Mouse (Mus musculus) adrenal gland, adult 8-10 months (tissue): Measurements from ENCODE around the gene Gm49388. TPM values are rescaled to one million over a fixed set of nuclear protein-coding genes. Genes with fewer than 3 reads are reported as not detected.

Source experiments
- DNase-seq: peaks from one replicate; pipeline ENCODE4 v3.0.0; 2022
- total RNA-seq, 4 experiments: library from RNA; stranded (reverse); gene quantifications; 2 replicates each; pipeline ENCODE4 v1.2.4; 2022

Gene Gm49388
- 1 to 10 TPM; 4.2 to 8.9 (median 5.8) TPM for total RNA-seq

- no peak for DNase-seq
Measured at GRCm38 (mm10) chr7:127785308-127785707, at the start of gene Gm49388. Gm49388 (plus strand) TSS chr7:127785608.

- DNase-seq = peak; percentile 70
Measured at GRCm38 (mm10) chr7:127744366-127745045, 40.9 kb upstream of the Gm49388 start, which contains the start of gene Fbxl19. Fbxl19 (plus strand) TSS chr7:127744543.

- DNase-seq = peak; percentile 95
Measured at GRCm38 (mm10) chr7:127745251-127745651, 40.2 kb upstream of the Gm49388 start.

GRCm38 (mm10) chr7:127745652-127746493 lies 39.5 kb upstream of the Gm49388 start:
- DNase-seq = peak; percentile 99

GRCm38 (mm10) chr7:127746494-127747491 lies 38.6 kb upstream of the Gm49388 start:
- DNase-seq = peak; percentile 41

GRCm38 (mm10) chr7:127747559-127748234 lies 37.7 kb upstream of the Gm49388 start:
- DNase-seq = no peak

GRCm38 (mm10) chr7:127748235-127748560 lies 37.2 kb upstream of the Gm49388 start:
- no peak for DNase-seq

- DNase-seq = no peak
Measured at GRCm38 (mm10) chr7:127750131-127751127, 35.0 kb upstream of the Gm49388 start.

- no peak for DNase-seq
Measured at GRCm38 (mm10) chr7:127751619-127752018, 33.8 kb upstream of the Gm49388 start.

- no peak for DNase-seq
Measured at GRCm38 (mm10) chr7:127752069-127752468, 33.3 kb upstream of the Gm49388 start.

- DNase-seq = no peak
Measured at GRCm38 (mm10) chr7:127753158-127753557, 32.2 kb upstream of the Gm49388 start.

GRCm38 (mm10) chr7:127753741-127754140 lies 31.7 kb upstream of the Gm49388 start:
- DNase-seq = no peak

GRCm38 (mm10) chr7:127759716-127760115 lies 25.7 kb upstream of the Gm49388 start:
- DNase-seq = no peak

GRCm38 (mm10) chr7:127760478-127760877 lies 24.9 kb upstream of the Gm49388 start:
- no peak for DNase-seq

- DNase-seq = peak; percentile 32
Measured at GRCm38 (mm10) chr7:127761026-127761425, 24.4 kb upstream of the Gm49388 start.

GRCm38 (mm10) chr7:127763642-127764041 lies 21.8 kb upstream of the Gm49388 start:
- no peak for DNase-seq

GRCm38 (mm10) chr7:127765756-127766155 lies 19.7 kb upstream of the Gm49388 start:
- DNase-seq = no peak

- DNase-seq = no peak
Measured at GRCm38 (mm10) chr7:127766851-127767609, 18.4 kb upstream of the Gm49388 start.

- peak; percentile 36 for DNase-seq
Measured at GRCm38 (mm10) chr7:127767671-127768345, 17.6 kb upstream of the Gm49388 start.
